Mouse (Mus musculus): Measurements from ENCODE around the gene Tmem269.

Gene Tmem269

GRCm38 (mm10) chr4:119218169-119218568 lies at the start of gene Tmem269:
TSS of gene Tmem269 (minus strand) at chr4:119218217.
- no peak for DNase-seq

- DNase-seq = no peak
Measured at GRCm38 (mm10) chr4:119266606-119267005, 48.6 kb upstream of the Tmem269 start.

GRCm38 (mm10) chr4:119263459-119263858 lies 45.4 kb upstream of the Tmem269 start:
- DNase-seq = no peak

GRCm38 (mm10) chr4:119262483-119262882 lies 44.5 kb upstream of the Tmem269 start:
- DNase-seq = no peak

GRCm38 (mm10) chr4:119261087-119261713 lies 43.2 kb upstream of the Tmem269 start:
- no peak for DNase-seq

- no peak for DNase-seq
Measured at GRCm38 (mm10) chr4:119259344-119260254, 41.6 kb upstream of the Tmem269 start.

- no peak for DNase-seq
Measured at GRCm38 (mm10) chr4:119257083-119257482, 39.1 kb upstream of the Tmem269 start.

GRCm38 (mm10) chr4:119255351-119255750 lies 37.3 kb upstream of the Tmem269 start, which contains the start of gene Cldn19:
TSS of gene Cldn19 (plus strand) at chr4:119255414.
- DNase-seq = no peak

- peak; percentile 63 for DNase-seq
Measured at GRCm38 (mm10) chr4:119254012-119254618, 36.1 kb upstream of the Tmem269 start.

GRCm38 (mm10) chr4:119252025-119252808 lies 34.2 kb upstream of the Tmem269 start:
- DNase-seq = no peak

GRCm38 (mm10) chr4:119248407-119248965 lies 30.5 kb upstream of the Tmem269 start:
- no peak for DNase-seq

- DNase-seq = peak; percentile 85
Measured at GRCm38 (mm10) chr4:119247462-119248235, 29.6 kb upstream of the Tmem269 start.

- no peak for DNase-seq
Measured at GRCm38 (mm10) chr4:119246688-119247225, 28.7 kb upstream of the Tmem269 start.

- no peak for DNase-seq
Measured at GRCm38 (mm10) chr4:119245961-119246360, 27.9 kb upstream of the Tmem269 start.

GRCm38 (mm10) chr4:119245556-119245955 lies 27.5 kb upstream of the Tmem269 start:
- DNase-seq = peak; percentile 52

- DNase-seq = no peak
Measured at GRCm38 (mm10) chr4:119244468-119245240, 26.6 kb upstream of the Tmem269 start.

GRCm38 (mm10) chr4:119242571-119242970 lies 24.6 kb upstream of the Tmem269 start:
- no peak for DNase-seq

- DNase-seq = peak; percentile 49
Measured at GRCm38 (mm10) chr4:119241664-119242063, 23.6 kb upstream of the Tmem269 start.

- DNase-seq = no peak
Measured at GRCm38 (mm10) chr4:119239181-119239682, 21.2 kb upstream of the Tmem269 start.

- DNase-seq = no peak
Measured at GRCm38 (mm10) chr4:119238661-119239060, 20.6 kb upstream of the Tmem269 start.
